Mouse (Mus musculus): ENCODE data around the gene Sh3gl1.

Gene Sh3gl1

GRCm38 (mm10) chr17:56035216-56035615 is 1.2 kb downstream of the Sh3gl1 start:
- TF ChIP-seq NANOG (IDR thresholded peaks at IDR 0.05; ENCODE audit: borderline replicate concordance, low read length) (no peak), POU5F1 (IDR thresholded peaks at IDR 0.05; ENCODE audit: borderline replicate concordance, low read length) (no peak), CTCF (conservative IDR thresholded peaks at IDR 0.05; ENCODE audit: low read length) (no peak)
- H3K27me3 ChIP-seq (ENCODE audit: insufficient read depth, low read length): no peaks in the 10 kb centered on the region
- H3K4me3 ChIP-seq (replicated peaks; ENCODE audit: low read length): peak overlapping the region; percentile 98
- H3K36me3 ChIP-seq (ENCODE audit: insufficient read depth, low read length): peaks cover 44% of the 10 kb centered on the region
- peaks cover 78% of the 10 kb centered on the region for H3K4me1 ChIP-seq (replicated peaks; ENCODE audit: low read depth, low read length)
- no peaks in the 10 kb centered on the region for H3K9me3 ChIP-seq (ENCODE audit: low read length)

GRCm38 (mm10) chr17:56034726-56035100 is 1.7 kb downstream of the Sh3gl1 start:
- TF ChIP-seq CTCF (conservative IDR thresholded peaks at IDR 0.05; ENCODE audit: low read length): no peak
- no peak for TF ChIP-seq NANOG (IDR thresholded peaks at IDR 0.05; ENCODE audit: borderline replicate concordance, low read length)
- no peak for TF ChIP-seq POU5F1 (IDR thresholded peaks at IDR 0.05; ENCODE audit: borderline replicate concordance, low read length)
- H3K36me3 ChIP-seq (ENCODE audit: insufficient read depth, low read length): peaks cover 49% of the 10 kb centered on the region
- H3K9me3 ChIP-seq (ENCODE audit: low read length): no peaks in the 10 kb centered on the region
- no peaks in the 10 kb centered on the region for H3K27me3 ChIP-seq (ENCODE audit: insufficient read depth, low read length)
- no peak overlapping the region for H3K4me3 ChIP-seq (replicated peaks; ENCODE audit: low read length)
- H3K4me1 ChIP-seq (replicated peaks; ENCODE audit: low read depth, low read length): peaks cover 83% of the 10 kb centered on the region

DNA sequence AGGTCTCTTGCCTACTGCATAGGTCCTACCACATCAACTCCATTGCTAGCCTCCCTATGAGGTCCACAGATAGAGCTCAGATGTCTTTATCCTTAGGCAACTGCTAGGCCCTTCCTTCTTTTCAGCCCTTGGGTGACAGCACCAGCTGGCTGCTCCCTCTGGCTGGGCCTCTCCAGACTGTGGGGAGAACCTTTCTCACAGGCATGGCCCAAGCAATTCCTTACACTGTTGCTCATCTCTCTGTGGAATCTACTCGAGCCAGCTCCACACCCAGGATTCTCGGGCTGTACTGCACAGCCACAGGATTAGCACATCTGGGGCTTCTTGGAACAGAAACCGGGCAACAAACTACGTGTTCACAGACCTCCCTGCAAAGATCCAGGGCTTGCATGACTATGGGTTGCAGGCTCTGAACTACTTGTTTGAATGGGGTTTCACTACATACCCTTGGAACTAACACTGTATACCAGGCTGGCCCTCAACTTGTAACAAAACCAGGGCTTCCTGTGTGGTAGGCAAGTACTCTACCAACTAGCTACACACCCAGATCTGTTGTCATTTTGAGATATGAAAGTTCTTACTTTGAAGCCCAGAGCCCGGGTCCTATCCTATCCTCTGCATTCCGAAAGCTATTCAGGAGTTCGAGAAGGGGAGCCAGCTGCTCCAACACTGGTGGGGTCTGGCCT is 2.3 kb downstream of the Sh3gl1 start:
- Histone ChIP-seq H3K27me3 (ENCODE audit: insufficient read depth, low read length) (no peaks in the 10 kb centered on the region), H3K4me1 (replicated peaks; ENCODE audit: low read depth, low read length) (peaks cover 86% of the 10 kb centered on the region), H3K36me3 (ENCODE audit: insufficient read depth, low read length) (peaks cover 54% of the 10 kb centered on the region), H3K4me3 (replicated peaks; ENCODE audit: low read length) (no peak overlapping the region), H3K9me3 (ENCODE audit: low read length) (no peaks in the 10 kb centered on the region)
- no peak for TF ChIP-seq POU5F1 (IDR thresholded peaks at IDR 0.05; ENCODE audit: borderline replicate concordance, low read length)
- TF ChIP-seq CTCF (conservative IDR thresholded peaks at IDR 0.05; ENCODE audit: low read length): no peak

GRCm38 (mm10) chr17:56032831-56033230 is 3.6 kb downstream of the Sh3gl1 start:
- peaks cover 86% of the 10 kb centered on the region for H3K4me1 ChIP-seq (replicated peaks; ENCODE audit: low read depth, low read length)
- TF ChIP-seq CTCF (conservative IDR thresholded peaks at IDR 0.05; ENCODE audit: low read length): no peak
- TF ChIP-seq NANOG (IDR thresholded peaks at IDR 0.05; ENCODE audit: borderline replicate concordance, low read length): no peak
- TF ChIP-seq POU5F1 (IDR thresholded peaks at IDR 0.05; ENCODE audit: borderline replicate concordance, low read length): no peak
- no peak overlapping the region; the same call in 1 of the 2 replicates for H3K4me3 ChIP-seq (replicated peaks; ENCODE audit: low read length)
- H3K27me3 ChIP-seq (ENCODE audit: insufficient read depth, low read length): no peaks in the 10 kb centered on the region
- H3K36me3 ChIP-seq (ENCODE audit: insufficient read depth, low read length): peaks cover 68% of the 10 kb centered on the region
- H3K9me3 ChIP-seq (ENCODE audit: low read length): no peaks in the 10 kb centered on the region

DNA sequence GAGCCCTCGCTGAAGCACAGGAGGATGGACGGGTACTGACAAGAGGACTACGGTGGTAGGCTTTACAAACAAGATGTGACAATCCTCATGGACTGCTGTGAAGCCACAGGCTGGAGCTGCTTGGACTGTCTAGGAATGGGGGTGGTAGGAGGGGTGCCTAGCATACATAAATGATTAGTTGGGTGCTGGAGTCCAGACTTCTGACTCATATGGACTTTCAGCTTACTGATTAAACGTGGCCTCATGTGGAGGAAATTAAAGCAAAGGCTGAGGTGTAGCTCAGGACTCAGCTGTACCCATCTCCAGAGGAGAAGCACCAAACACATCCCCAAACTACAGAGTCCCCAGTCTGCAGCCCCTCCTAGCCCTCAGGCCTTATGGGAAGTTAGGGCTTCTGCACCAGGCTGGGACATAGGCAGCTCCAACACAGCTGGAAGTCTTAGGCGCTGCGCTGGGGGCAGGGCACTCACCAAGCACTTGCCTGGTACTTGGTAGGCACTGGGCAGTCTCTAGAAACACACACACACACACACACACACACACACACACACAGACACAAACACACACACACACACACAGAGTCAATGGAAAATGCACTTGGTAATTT is 4.2 kb downstream of the Sh3gl1 start:
- TF ChIP-seq POU5F1 (IDR thresholded peaks at IDR 0.05; ENCODE audit: borderline replicate concordance, low read length) (no peak), CTCF (conservative IDR thresholded peaks at IDR 0.05; ENCODE audit: low read length) (no peak), NANOG (IDR thresholded peaks at IDR 0.05; ENCODE audit: borderline replicate concordance, low read length) (no peak)
- peaks cover 74% of the 10 kb centered on the region for H3K36me3 ChIP-seq (ENCODE audit: insufficient read depth, low read length)
- H3K4me1 ChIP-seq (replicated peaks; ENCODE audit: low read depth, low read length): peaks cover 82% of the 10 kb centered on the region
- no peaks in the 10 kb centered on the region for H3K9me3 ChIP-seq (ENCODE audit: low read length)
- H3K4me3 ChIP-seq (replicated peaks; ENCODE audit: low read length): 0 out of 2 replicates have a peak overlapping the region, but pooled peaks have one; percentile 10
- no peaks in the 10 kb centered on the region for H3K27me3 ChIP-seq (ENCODE audit: insufficient read depth, low read length)

DNA sequence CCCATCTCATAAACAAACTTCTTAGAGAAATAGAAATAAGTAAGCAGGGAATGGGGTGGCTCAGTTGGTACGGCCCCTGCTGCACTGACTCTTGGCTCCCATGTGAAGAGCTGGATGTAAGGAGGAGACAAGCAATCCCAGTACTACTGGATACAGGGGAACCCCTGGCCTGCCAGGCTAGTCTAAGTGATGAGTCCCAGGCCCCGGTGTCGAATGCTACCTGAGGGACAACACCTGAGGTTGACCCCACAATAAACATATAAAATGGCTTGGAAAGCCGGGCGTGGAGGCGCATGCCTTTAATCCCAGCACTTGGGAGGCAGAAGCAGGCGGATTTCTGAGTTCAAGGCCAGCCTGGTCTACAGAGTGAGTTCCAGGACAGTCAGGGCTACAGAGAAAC is 5.0 kb downstream of the Sh3gl1 start:
- Histone ChIP-seq H3K27me3 (ENCODE audit: insufficient read depth, low read length) (no peaks in the 10 kb centered on the region), H3K4me1 (replicated peaks; ENCODE audit: low read depth, low read length) (peaks cover 78% of the 10 kb centered on the region), H3K9me3 (ENCODE audit: low read length) (no peaks in the 10 kb centered on the region), H3K4me3 (replicated peaks; ENCODE audit: low read length) (no peak overlapping the region), H3K36me3 (ENCODE audit: insufficient read depth, low read length) (peaks cover 82% of the 10 kb centered on the region)
- TF ChIP-seq NANOG (IDR thresholded peaks at IDR 0.05; ENCODE audit: borderline replicate concordance, low read length) (no peak), POU5F1 (IDR thresholded peaks at IDR 0.05; ENCODE audit: borderline replicate concordance, low read length) (no peak), CTCF (conservative IDR thresholded peaks at IDR 0.05; ENCODE audit: low read length) (no peak)

DNA sequence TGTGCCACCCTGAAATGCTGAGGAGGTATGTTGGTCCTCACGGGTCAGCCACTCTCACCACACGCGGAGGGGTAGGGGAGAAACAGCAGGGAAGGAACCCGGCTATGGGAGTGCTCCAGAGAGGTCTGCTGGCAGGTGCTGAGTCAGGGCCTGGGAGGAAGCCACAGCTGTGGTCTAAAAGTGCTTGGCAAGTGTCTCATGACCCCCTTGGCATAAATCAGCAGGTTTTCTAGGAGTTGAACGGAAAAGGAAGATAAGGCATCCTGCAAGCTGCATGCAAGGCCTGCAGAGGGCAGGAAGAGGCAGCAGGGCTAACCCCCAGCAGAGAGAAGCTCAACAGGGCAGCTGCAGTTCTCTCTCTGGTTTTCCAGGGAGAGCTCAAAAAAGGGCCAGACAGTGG is 5.5 kb downstream of the Sh3gl1 start:
- H3K36me3 ChIP-seq (ENCODE audit: insufficient read depth, low read length): peaks cover 87% of the 10 kb centered on the region
- no peaks in the 10 kb centered on the region for H3K9me3 ChIP-seq (ENCODE audit: low read length)
- H3K27me3 ChIP-seq (ENCODE audit: insufficient read depth, low read length): no peaks in the 10 kb centered on the region
- no peak overlapping the region for H3K4me3 ChIP-seq (replicated peaks; ENCODE audit: low read length)
- TF ChIP-seq POU5F1 (IDR thresholded peaks at IDR 0.05; ENCODE audit: borderline replicate concordance, low read length): no peak
- no peak for TF ChIP-seq CTCF (conservative IDR thresholded peaks at IDR 0.05; ENCODE audit: low read length)
- no peak for TF ChIP-seq NANOG (IDR thresholded peaks at IDR 0.05; ENCODE audit: borderline replicate concordance, low read length)
- peaks cover 83% of the 10 kb centered on the region for H3K4me1 ChIP-seq (replicated peaks; ENCODE audit: low read depth, low read length)

GRCm38 (mm10) chr17:56030238-56030870 is 6.1 kb downstream of the Sh3gl1 start:
- Histone ChIP-seq H3K4me1 (replicated peaks; ENCODE audit: low read depth, low read length) (peaks cover 79% of the 10 kb centered on the region), H3K9me3 (ENCODE audit: low read length) (no peaks in the 10 kb centered on the region), H3K27me3 (ENCODE audit: insufficient read depth, low read length) (no peaks in the 10 kb centered on the region), H3K4me3 (replicated peaks; ENCODE audit: low read length) (no peak overlapping the region), H3K36me3 (ENCODE audit: insufficient read depth, low read length) (peaks cover 92% of the 10 kb centered on the region)
- no peak for TF ChIP-seq CTCF (conservative IDR thresholded peaks at IDR 0.05; ENCODE audit: low read length)
- no peak for TF ChIP-seq POU5F1 (IDR thresholded peaks at IDR 0.05; ENCODE audit: borderline replicate concordance, low read length)
- no peak for TF ChIP-seq NANOG (IDR thresholded peaks at IDR 0.05; ENCODE audit: borderline replicate concordance, low read length)
